Mouse (Mus musculus): Measurements from ENCODE around the gene Msantd3. TPM values are rescaled to one million over a fixed set of nuclear protein-coding genes. Genes with fewer than 3 reads are reported as not detected.
A peak's percentile ranks its signal among the peaks of the same experiment; 100 is the strongest.

Gene Msantd3
- 10 to 100 TPM; 18.5 to 19.1 TPM for total RNA-seq (2021)
- long read RNA-seq, transcript Msantd3-202 (3 exons, 1,378 nt), result minor isoform, 5 of 21 reads
- long read RNA-seq, transcript Msantd3-203 (3 exons, 1,597 nt), result major isoform, 10 of 21 reads
- long read RNA-seq, partial matches to known transcripts, result 2 of 21 reads
- long read RNA-seq, other reads (novel, unspliced or antisense), result 4 of 21 reads

DNA sequence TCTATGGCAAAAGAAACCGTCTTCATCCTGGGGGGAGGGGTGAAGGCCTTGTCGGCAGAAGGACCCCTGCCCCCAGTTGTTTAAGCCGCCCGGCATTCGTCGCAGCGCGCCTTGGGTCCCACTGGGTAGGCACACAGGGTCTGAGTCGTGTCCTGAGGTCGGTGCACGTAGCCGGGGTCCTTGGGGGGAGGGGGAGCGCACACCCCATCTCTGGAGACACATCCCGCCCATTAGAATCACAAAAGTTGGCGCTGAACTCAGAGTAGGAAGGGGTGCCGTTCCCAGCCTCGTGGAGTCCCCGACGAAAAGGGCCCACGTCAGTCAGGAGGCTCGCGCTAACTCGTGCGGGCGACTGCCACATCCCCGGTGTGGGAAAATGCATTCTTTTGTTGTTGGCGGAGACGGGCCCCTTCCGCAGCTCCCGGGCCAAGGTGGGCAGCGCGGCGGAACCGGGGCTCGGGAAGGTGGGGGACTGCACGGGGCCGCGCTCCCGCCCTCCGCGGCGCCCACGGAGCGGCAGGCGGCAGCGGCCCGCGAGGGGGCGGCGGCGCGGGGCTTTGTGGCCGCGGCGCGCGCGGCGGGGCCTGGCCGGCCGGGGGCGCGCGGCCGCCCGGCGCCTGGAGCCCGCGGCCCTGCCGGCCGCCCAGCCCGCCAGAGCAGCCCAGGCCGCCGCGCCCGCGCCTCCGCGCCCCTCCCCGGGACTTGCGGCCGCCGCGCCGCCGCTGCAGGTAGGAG, at the start of gene Msantd3:
TSS of gene Msantd3 (plus strand) at position 95 of the 735 bp plus-strand sequence.
- peak in 1 of 2 experiments; percentile 50 for DNase-seq (ENCODE audit: low spot score in 2 of 2)

DNA sequence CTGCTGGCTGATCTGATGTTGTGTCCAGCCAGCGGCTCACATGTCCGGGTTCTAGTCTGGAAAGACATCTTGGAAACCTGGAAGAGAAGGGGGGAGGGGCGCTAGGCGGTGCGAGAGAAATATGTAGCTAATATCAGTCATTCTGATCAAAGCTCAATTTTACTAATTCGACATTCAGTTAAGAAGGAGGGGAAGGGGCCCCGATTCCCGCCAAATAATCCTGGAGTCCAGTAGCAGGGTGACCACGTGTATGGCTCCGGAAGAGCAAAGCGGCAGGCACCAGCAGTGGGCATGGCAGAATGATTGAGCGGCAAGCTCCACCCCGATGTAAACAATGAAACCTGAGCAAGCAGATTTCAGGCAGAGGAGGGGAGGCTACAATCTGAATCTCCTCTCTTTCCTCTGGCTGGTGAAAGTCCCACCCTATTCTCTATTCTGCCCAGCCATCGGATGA, 48.4 kb upstream of the Msantd3 start:
- no peak for DNase-seq (ENCODE audit: low spot score in 2 of 2)

DNA sequence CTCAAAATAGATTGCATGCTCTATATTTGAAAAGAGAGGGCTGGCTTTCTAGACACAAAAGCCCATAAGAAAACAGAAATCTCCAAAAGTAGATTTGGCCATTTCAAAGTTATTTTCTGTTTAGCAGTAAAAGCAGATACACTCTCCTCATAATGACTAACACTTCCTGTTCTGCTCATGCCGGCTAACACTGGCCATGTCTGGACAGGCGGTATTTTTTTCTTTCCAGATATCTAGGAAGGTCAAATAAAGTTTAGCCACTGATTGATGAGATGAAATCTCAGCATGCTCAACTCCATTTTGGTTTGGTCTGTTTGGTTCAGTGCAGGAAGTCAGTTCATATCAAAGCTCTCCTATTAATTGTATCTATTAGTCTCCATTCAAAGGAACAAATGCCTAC, 47.2 kb upstream of the Msantd3 start:
- no peak for DNase-seq (ENCODE audit: low spot score in 2 of 2)

DNA sequence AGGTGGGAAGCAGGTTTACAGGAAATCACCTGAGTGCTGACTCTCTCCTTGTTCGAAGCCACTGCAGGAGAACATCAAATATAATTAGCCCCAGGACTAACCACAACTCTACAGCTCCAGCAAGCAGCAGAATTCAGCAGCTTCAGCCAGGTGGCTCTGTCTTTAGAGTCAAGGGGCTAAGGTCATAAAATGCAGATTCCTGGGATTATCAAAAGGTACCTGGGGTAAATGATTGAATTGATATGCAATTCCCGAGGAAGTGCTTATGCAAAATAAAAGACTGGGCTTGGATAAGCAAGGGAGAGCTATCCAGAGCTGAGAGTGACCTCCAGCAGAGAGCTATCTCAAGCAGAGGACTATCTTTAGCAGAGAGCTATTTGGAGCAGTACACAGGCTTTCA, 28.9 kb upstream of the Msantd3 start:
- DNase-seq (ENCODE audit: low spot score in 2 of 2), result no peak

GRCm38 (mm10) chr4:48529559-48529958, 10.2 kb upstream of the Msantd3 start:
- DNase-seq (ENCODE audit: low spot score in 2 of 2), result no peak

DNA sequence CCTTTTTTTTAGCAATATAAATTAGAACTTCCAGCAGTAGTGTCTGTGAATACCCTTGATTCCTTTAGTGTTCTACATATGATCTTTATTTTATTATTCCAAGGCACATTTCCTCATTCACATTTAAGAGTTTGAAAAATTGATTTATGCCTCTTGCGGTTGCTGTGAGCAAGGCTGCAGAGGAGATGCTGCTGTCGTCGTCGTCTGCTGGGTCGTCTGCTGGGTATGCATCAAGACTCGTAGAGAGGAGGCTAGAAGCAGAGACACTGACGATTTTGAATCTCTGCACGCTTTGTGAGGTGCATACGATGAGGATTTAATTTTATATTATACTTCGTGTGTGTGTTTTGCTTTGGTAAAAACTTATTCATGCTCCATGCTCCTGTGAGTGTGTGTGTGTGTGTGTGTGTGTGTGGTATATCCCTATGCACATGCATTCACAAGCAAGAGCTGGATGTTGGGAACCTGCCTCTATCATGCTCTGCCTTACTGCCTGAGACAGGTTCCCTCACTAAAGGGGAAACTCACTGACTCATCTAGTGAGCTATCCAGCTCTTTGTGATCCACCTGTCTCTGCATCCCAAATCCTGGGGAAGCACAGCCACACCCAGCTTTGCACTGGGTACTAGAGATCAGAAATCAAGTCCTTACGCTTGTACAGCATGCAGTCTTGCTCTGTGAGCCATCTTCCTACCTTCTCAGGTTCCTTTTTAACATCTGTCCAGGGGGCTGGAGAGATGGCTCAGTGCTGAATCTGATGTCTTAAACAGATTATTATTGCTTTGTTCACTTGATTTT, 7.7 kb upstream of the Msantd3 start:
- no peak for DNase-seq (ENCODE audit: low spot score in 2 of 2)

- no peak for DNase-seq (ENCODE audit: low spot score in 2 of 2)
Observed at GRCm38 (mm10) chr4:48536275-48536674, 3.5 kb upstream of the Msantd3 start.

DNA sequence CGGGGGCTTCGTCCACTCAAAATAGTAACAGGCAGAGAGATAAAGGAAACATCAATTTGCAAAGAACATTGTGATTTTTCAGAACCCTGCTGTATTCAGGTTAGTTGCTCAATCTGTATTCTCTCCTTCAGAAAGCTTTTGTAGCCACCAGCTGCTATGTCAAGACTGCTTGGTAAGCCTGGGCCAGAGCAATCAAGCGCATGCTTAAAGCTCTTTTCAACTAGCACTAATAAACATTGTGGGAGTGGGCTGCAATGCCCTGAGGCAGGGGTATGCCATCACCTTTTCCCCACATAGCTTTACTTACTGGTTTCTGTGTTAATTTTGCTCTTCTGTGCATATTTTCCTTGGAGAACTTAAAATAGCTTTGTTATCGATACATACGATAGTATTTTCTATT, 2.7 kb upstream of the Msantd3 start:
- no peak for DNase-seq (ENCODE audit: low spot score in 2 of 2)

DNA sequence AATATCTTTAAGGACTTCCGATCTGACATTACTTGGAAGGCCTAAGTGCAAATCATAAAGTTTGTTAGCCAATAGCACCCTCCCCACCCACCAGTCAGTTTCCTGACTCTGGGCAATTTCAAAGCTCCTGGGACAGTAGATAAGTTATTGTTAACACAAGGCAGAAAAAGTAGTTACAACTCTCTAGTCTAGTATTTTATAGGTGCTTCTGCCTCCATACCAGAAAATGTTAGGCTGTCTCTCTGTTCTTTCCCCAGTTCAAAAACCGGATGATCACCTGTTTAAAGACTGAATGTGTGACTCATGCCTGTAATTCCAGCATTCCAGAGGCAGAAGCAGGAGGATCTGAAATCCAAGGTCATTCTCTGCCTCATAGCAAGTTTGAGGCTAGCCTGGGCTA, 1.2 kb upstream of the Msantd3 start:
- DNase-seq (ENCODE audit: low spot score in 2 of 2), result no peak

DNA sequence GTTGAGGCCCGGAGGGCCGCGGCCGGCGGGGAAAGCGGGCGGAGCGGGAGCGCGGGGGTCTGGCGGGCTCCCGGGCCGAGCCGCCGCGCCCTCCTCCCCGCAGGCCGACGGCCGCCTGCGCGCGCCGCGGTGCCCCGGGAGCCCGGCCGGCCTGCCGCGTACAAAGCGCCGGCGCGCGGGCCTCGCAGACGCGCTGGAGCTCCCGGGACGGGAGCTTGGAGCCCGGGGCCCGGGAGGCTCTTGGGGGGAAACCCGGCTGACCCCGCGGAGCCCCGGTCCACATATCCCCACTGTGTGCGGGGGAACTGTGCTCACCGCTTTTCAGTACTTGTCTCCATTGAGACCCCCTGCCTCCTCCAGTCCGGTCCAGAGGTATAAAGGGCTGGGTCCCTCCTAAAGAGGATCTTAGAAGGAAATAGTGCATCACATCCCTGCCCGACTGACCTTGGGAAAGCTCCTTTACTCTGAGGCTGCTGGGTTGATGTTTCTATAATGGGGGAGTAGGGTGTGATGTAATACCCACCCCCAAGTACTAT, 909 bp downstream of the Msantd3 start:
- peak in 1 of 2 experiments; percentile 36 for DNase-seq (ENCODE audit: low spot score in 2 of 2)

- no peak for DNase-seq (ENCODE audit: low spot score in 2 of 2)
Observed at GRCm38 (mm10) chr4:48541526-48542250, 2.0 kb downstream of the Msantd3 start.

DNA sequence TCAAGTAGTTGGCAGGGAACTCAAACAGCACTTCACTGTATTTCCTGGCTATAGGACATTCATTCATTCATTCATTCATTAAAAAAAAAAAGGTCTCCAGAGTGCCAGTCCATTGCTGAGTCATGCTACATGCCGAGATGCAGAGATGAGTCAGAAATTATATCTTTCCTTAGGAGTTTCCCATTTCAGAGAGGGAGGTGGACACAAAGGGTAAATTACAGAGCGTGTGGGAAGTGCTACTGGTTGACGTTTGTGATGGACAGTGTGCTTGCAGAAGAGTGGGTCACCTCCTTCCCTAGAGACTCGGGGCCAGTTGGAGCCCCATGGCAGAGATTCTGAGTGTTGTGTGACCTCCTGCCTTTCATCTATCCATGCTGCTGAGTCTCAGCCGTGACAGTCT, 2.6 kb downstream of the Msantd3 start:
- DNase-seq (ENCODE audit: low spot score in 2 of 2), result no peak

DNA sequence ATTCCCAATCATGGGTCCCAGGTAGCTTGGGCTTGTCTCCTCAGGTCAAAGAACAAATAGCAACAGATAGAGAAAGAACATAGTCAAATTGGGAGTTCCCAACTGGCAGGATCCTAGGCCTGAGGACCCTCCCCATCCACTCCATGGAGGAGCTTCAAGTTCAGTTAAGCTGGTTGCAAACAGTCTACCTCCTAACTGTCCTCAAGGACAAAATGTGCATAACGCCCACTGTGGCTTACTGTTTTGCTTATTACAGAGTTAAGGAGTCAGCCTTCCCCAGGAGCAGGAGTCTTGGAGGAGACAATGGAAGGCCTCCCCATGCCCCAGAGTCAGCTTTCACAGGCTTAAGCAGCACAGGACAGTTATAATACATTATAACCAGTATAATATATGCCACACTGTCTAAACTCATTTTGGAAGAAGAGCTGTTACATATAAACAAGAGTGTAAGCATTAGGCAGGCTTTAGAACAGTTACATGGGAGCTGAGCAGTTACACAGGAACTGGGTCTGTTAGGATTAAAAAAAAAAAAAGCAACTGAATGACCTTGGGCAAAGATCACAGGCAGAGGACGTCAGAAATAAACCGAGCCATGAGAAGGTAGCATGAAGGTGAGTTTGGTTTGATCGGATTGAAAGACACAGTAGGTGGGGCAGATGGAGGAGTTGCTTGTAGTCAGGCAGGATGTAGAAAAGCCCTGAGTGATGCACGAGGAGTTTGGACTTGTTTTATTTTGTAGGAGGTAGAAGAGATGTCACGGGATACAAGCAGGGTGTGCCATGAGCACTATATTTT, 3.5 kb downstream of the Msantd3 start:
- no peak for DNase-seq (ENCODE audit: low spot score in 2 of 2)

- peak in 1 of 2 experiments; percentile 37 for DNase-seq (ENCODE audit: low spot score in 2 of 2)
Observed at GRCm38 (mm10) chr4:48544141-48544540, 4.4 kb downstream of the Msantd3 start.

DNA sequence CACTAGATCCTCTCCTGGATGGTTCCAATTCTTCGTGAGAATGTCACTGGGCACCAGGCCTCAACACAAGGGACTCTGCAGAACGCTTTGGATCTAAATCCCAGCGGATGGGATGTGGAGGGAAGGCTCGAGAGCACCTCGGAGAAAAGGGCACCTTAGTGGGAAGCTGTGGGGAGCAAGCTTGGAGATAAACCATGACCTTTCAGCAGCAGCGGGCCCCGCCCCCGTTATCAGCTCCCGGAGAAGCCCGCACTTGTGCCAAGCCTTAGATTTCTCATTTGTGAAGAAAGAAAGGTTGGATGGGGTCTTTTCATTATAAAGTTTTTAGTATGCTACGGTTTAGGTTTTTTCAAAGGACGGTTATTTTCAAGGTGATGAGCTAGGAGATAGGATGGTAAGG, 6.2 kb downstream of the Msantd3 start:
- no peak for DNase-seq (ENCODE audit: low spot score in 2 of 2)

DNA sequence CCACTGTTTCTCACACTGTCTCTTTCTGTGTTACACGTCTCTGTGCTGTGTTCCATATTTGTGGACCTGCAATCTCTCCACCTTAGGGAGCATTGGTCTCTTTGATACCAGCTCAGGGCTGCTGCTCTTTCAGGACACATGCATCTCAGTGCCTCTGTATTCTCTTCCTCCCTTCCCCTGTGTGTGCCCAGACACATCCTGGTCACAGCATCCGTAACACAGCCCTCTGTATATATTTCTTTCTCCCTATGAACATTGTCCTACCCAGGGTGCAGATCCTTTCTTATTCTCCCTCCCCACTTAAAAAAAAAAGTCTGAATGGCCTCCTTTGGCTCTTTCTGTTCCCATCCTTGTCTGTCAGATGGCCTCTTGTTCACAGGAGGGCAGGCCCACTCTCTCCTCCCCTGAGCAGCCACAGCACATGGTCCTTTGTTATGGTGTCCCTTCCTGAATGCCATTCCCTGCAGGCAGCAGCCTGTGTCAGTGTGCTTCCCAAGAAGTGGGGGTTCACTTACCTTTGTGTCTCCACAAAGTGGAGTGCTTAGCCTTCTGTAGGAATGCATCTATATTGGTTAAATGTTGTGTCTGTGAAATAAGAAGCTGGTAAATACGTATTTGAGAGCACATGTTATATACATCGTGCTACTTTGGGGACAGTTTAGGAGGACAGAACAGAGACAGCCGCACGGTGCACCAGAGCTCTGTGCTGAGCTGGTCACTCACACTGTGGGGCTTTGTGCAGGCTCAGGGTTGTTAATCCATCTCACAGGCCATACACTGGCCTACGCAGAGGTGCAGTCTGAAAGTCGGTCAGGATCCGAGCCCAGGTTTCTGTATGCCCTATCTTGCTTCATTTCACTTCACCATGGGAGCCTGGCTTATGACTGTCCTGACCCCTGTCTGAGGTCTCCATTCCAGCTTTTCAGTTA, 7.1 kb downstream of the Msantd3 start:
- no peak for DNase-seq (ENCODE audit: low spot score in 2 of 2)

DNA sequence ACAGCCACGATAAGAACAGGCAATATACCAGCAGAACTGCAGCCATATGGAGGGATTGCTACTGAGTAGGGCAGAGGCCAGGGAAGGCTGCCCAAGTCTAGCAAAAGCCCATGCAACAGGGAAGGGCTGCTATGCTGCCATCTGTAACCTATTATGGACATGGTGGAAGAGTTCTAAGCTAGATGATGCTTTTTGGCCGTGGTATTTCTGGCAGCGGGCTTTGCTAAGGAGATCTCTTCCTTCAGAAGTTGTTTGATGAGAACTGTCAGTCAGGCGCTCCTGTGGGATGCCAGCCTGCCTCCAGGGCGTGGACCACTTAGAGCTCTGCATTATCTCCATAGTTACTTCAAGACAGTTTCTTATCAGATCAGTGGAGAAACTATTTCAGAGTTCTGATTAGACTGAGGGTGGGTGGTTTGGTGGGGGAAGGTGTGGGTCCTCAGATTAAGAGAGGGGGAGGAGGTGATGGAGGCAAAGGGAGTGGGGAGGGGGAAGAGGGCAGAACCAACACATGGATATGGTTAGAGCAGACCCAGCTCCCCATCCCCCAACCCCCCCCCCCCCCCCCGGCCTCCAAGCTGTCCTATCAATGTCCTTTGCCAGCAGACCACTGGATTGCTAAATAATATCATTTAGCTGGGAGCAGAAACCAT, 8.8 kb downstream of the Msantd3 start:
- DNase-seq (ENCODE audit: low spot score in 2 of 2), result no peak

GRCm38 (mm10) chr4:48549661-48550060, 9.9 kb downstream of the Msantd3 start:
- no peak for DNase-seq (ENCODE audit: low spot score in 2 of 2)

All from layer of hippocampus, adult 18-20 months (tissue).